Mouse (Mus musculus) neural tube, embryonic 14.5 days (tissue): ENCODE data around the gene Trpc3. TPM values are rescaled to one million over a fixed set of nuclear protein-coding genes. Genes with fewer than 3 reads are reported as not detected.
"Not testable (repeated sequence)": the region's sequence is repeated elsewhere in the genome, so short reads cannot be mapped to it uniquely, and the experiment has no call there.

Experiments used
- ATAC-seq: fragments of 200-750 bp; cut with Nextera tagmentation; 2 replicates; pipeline ENCODE4 v1.8.0; 2017; ENCODE audit warnings: low read depth, mild to moderate bottlenecking, moderate TSS enrichment, moderate library complexity
- H3K27ac ChIP-seq: fragments of 300-500 bp; sonication (generic); 2 replicates; pipeline ENCODE4 v1.5.1; 2014; ENCODE audit warnings: low read depth, mild to moderate bottlenecking, control low read depth, low read length, moderate library complexity, mixed read lengths
- H3K27me3 ChIP-seq: fragments of 300-500 bp; sonication (generic); 2 replicates; pipeline ENCODE4 v1.6.1; 2014; ENCODE audit warnings: low read length; ENCODE audit not compliant: control insufficient read depth, insufficient read depth
- H3K36me3 ChIP-seq: fragments of 300-500 bp; sonication (generic); 2 replicates; pipeline ENCODE4 v1.6.1; 2014; ENCODE audit warnings: low read length, mixed read lengths; ENCODE audit not compliant: control insufficient read depth, insufficient read depth
- H3K4me1 ChIP-seq: fragments of 300-500 bp; sonication (generic); 2 replicates; pipeline ENCODE4 v1.6.1; 2014; ENCODE audit warnings: low read length; ENCODE audit not compliant: control insufficient read depth, insufficient read depth
- H3K4me2 ChIP-seq: fragments of 300-500 bp; sonication (generic); 2 replicates; pipeline ENCODE4 v1.6.1; 2014; ENCODE audit warnings: mild to moderate bottlenecking, low read depth, low read length, control low read depth
- H3K4me3 ChIP-seq: fragments of 300-500 bp; sonication (generic); 2 replicates; pipeline ENCODE4 v1.5.1; 2014; ENCODE audit warnings: low read depth, low read length, control low read depth, mixed read lengths
- H3K9ac ChIP-seq: fragments of 300-500 bp; sonication (generic); replicated peaks from 2 replicates; pipeline ENCODE4 v1.6.1; 2014; ENCODE audit warnings: low read depth, mild to moderate bottlenecking, control low read depth, low read length, mixed read lengths
- H3K9me3 ChIP-seq: fragments of 300-500 bp; sonication (generic); 2 replicates; pipeline ENCODE4 v1.6.1; 2016; ENCODE audit warnings: low read length; ENCODE audit not compliant: control insufficient read depth
- WGBS: fragments of 180-500 bp; shearing (Covaris S2); extraction: QIAGEN DNeasy Blood & Tissue Kit; methylation state at CpG from one replicate; pipeline ENCODE4 v1.1.7; 2014; 5-methylcytosine and 5-hydroxymethylcytosine counted together
- polyA plus RNA-seq: library from polyadenylated mRNA; unstranded; fragments of >200 nt; fragmentation: Nextera tagmentation; extraction: Ambion mirVana; gene quantifications from 2 replicates; pipeline ENCODE4 v1.2.1, GENCODE M21; 2014

Trpc3 gene
- polyA plus RNA-seq, 1 experiment from 2014 or later, result 36.3 TPM

GRCm38 (mm10) chr3:36667814-36668213 lies 22.2 kb downstream of the Trpc3 start:
- WGBS, result 79% methylated on average over 6 of the region's 6 CpGs

GRCm38 (mm10) chr3:36645245-36645559 lies 44.8 kb downstream of the Trpc3 start:
- H3K9ac ChIP-seq, H3K36me3 ChIP-seq, ATAC-seq, H3K4me2 ChIP-seq, H3K4me3 ChIP-seq, H3K9me3 ChIP-seq, H3K27me3 ChIP-seq, H3K27ac ChIP-seq, H3K4me1 ChIP-seq: not testable (repeated sequence)

More at GRCm38 (mm10) chr3:36667814-36668213, 22.2 kb downstream of the Trpc3 start:
- Histone ChIP-seq H3K4me3 (no peak overlapping the region), H3K27ac (no peak overlapping the region), H3K27me3 (no peaks in the 10 kb centered on the region), H3K36me3 (no peaks in the 10 kb centered on the region), H3K4me2 (no peak overlapping the region), H3K9ac (no peak overlapping the region), H3K4me1 (no peaks in the 10 kb centered on the region), H3K9me3 (no peaks in the 10 kb centered on the region)
- ATAC-seq, result no peak

GRCm38 (mm10) chr3:36644554-36645244 lies 45.3 kb downstream of the Trpc3 start:
- no peak for ATAC-seq
- H3K9ac ChIP-seq, result no peak overlapping the region
- no peaks in the 10 kb centered on the region for H3K27me3 ChIP-seq
- no peak overlapping the region for H3K4me3 ChIP-seq
- no peak overlapping the region for H3K4me2 ChIP-seq
- no peaks in the 10 kb centered on the region for H3K4me1 ChIP-seq
- 90% methylated on average over 3 of the region's 3 CpGs for WGBS
- no peaks in the 10 kb centered on the region for H3K36me3 ChIP-seq
- H3K27ac ChIP-seq, result no peak overlapping the region
- no peaks in the 10 kb centered on the region for H3K9me3 ChIP-seq

GRCm38 (mm10) chr3:36643354-36643753 lies 46.6 kb downstream of the Trpc3 start:
- H3K9ac ChIP-seq, result no peak overlapping the region
- H3K4me2 ChIP-seq, result no peak overlapping the region
- H3K9me3 ChIP-seq, result no peaks in the 10 kb centered on the region
- H3K27ac ChIP-seq, result no peak overlapping the region
- H3K4me3 ChIP-seq, result no peak overlapping the region
- H3K36me3 ChIP-seq, result no peaks in the 10 kb centered on the region
- no peak for ATAC-seq
- 79% methylated on average over 3 of the region's 3 CpGs for WGBS
- H3K27me3 ChIP-seq, result no peaks in the 10 kb centered on the region
- no peaks in the 10 kb centered on the region for H3K4me1 ChIP-seq

GRCm38 (mm10) chr3:36642736-36643135 lies 47.2 kb downstream of the Trpc3 start:
- no peak for ATAC-seq
- Histone ChIP-seq H3K9me3 (no peaks in the 10 kb centered on the region), H3K27ac (no peak overlapping the region), H3K4me1 (no peaks in the 10 kb centered on the region), H3K36me3 (no peaks in the 10 kb centered on the region), H3K9ac (no peak overlapping the region), H3K27me3 (no peaks in the 10 kb centered on the region), H3K4me2 (no peak overlapping the region), H3K4me3 (no peak overlapping the region)
- 72% methylated on average over 13 of the region's 13 CpGs for WGBS

DNA sequence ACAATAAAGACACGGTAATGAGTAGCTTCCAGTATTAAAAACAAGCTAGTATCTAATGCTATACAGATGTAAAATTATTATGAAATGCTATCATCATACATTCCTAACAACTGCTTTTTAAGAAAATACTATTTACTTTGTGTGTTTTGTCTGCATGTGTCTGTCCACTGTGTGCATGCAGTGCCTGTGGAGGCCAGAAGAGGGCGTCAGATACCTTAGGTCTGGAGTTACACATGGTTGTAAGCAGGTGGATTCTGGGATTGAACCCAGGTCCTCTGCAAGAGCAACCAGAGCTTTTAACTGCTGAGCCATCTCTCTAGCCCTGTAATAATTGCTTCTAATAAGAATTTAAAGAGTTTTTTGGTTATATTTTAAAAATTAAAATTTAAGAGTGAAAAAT lies 49.2 kb downstream of the Trpc3 start:
- Histone ChIP-seq H3K27ac (no peak overlapping the region), H3K9me3 (no peaks in the 10 kb centered on the region), H3K9ac (no peak overlapping the region), H3K27me3 (no peaks in the 10 kb centered on the region), H3K4me1 (no peaks in the 10 kb centered on the region), H3K4me2 (no peak overlapping the region), H3K36me3 (no peaks in the 10 kb centered on the region), H3K4me3 (no peak overlapping the region)
- ATAC-seq, result no peak
- WGBS, result 62% methylated on average over 2 of the region's 2 CpGs

GRCm38 (mm10) chr3:36635449-36635848 lies 54.5 kb downstream of the Trpc3 start:
- H3K9me3 ChIP-seq, result no peaks in the 10 kb centered on the region
- no peak overlapping the region for H3K4me3 ChIP-seq
- H3K27ac ChIP-seq, result no peak overlapping the region
- no peak overlapping the region for H3K4me2 ChIP-seq
- no peaks in the 10 kb centered on the region for H3K27me3 ChIP-seq
- WGBS, result 22% methylated on average over 4 of the region's 4 CpGs
- peak; percentile 74 for ATAC-seq
- no peaks in the 10 kb centered on the region for H3K4me1 ChIP-seq
- H3K9ac ChIP-seq, result no peak overlapping the region
- no peaks in the 10 kb centered on the region for H3K36me3 ChIP-seq

DNA sequence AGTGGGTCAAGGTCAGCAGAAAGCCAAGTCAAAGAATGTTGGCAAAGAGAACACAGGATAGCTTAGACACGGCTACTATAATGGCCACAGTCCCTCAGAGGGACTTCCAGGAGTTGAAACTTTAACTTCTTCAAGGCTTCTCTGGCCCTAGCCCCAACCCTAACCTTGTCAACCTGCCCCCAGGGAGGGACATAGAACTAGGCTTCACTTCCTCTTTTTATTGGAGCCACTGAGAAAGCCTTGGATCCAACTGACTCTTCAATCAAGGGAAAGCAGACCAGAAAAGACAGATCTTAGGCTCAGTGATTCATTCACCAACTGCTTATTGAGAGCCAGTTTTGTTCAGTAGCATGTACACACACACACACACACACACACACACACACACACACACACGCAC lies 63.2 kb downstream of the Trpc3 start:
- Histone ChIP-seq H3K4me3 (no peak overlapping the region), H3K36me3 (peaks cover 2% of the 10 kb centered on the region; the same call in 1 of the 2 replicates), H3K9me3 (no peaks in the 10 kb centered on the region), H3K27me3 (no peaks in the 10 kb centered on the region), H3K9ac (no peak overlapping the region), H3K4me1 (no peaks in the 10 kb centered on the region), H3K4me2 (no peak overlapping the region), H3K27ac (no peak overlapping the region)
- 76% methylated on average over 2 of the region's 2 CpGs for WGBS
- no peak for ATAC-seq

DNA sequence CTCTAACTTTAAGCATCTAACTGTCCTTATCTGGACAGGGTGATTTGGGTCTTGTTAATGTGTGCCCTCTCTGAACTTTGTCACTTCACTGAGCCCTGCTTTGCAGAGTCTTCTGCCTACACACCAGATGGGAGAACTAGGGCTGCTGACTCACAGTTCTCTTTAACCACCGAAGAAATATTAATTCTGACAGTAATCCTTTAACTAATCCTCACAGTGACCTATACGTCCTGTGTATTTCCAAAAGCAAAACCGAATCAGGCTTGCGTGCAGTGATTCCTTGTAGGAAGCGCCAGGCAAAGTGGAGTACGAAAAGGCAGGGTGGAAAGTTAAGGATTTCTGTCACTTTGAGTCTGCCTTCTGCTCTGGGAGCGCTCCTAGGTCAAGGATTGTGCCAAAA lies 71.8 kb downstream of the Trpc3 start:
- Histone ChIP-seq H3K9me3 (no peaks in the 10 kb centered on the region), H3K27me3 (no peaks in the 10 kb centered on the region), H3K27ac (no peak overlapping the region), H3K4me1 (no peaks in the 10 kb centered on the region), H3K4me2 (no peak overlapping the region), H3K4me3 (no peak overlapping the region), H3K36me3 (peaks cover 2% of the 10 kb centered on the region; the same call in 1 of the 2 replicates), H3K9ac (no peak overlapping the region)
- no peak for ATAC-seq
- 88% methylated on average over 7 of the region's 7 CpGs for WGBS
